Mouse (Mus musculus): Measurements from ENCODE around the gene Caskin1.

GRCm38 (mm10) chr17:24557091-24557490, 68.7 kb downstream of the Caskin1 start:
- TF ChIP-seq CTCF (IDR thresholded peaks at IDR 0.05; ENCODE audit: insufficient read depth, low read length) (no peak), POLR2A (IDR thresholded peaks at IDR 0.05; ENCODE audit: borderline replicate concordance, extremely low read depth, low read depth, low read length) (no peak)

Data from lung, adult 2 months (tissue).